Mouse (Mus musculus) left cerebral cortex, postnatal 14 days (tissue): ENCODE measurements at regions not wholly inside any gene's neighbourhood (a gene's known extent, or its start where the extent isn't known, plus 50 kb on each side); places are given as distances from the start of the nearest gene placed in this dataset.
"Not testable (repeated sequence)": the region's sequence is repeated elsewhere in the genome, so short reads cannot be mapped to it uniquely, and the experiment has no call there.

Source experiments
- DNase-seq, 2 experiments: peaks; one replicate each; pipeline ENCODE4 v3.0.0; 2021 to 2022; ENCODE audit warnings: low spot score in 2 of 2, mixed read lengths in 1 of 2
- intact Hi-C: fragments of 180-260 bp; cut with DNase I; formaldehyde crosslinking; loops from one replicate; pipeline ENCODE4 v1.15.1; 2025

DNA sequence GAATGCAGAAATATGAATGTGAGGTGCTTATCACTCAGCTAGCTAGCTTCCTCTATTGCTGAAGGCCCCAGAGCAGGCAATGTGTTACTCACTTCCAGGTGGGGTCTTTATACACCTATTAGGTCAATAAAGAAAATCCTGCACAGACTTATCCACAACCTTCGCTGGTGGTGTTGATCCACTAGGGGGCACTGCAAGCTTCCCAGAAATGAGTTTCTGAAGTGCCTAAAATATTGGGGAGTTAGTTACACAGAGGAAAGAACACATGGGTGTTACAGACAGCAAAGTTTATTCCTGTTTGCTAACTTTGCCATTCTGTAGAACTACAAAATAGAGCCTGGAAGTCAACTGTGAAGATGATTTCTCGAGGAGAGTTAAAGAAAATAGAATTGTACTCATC lies 836.9 kb downstream of the Dad1 start:
- DNase-seq, intact Hi-C loops: not testable (repeated sequence)

DNA sequence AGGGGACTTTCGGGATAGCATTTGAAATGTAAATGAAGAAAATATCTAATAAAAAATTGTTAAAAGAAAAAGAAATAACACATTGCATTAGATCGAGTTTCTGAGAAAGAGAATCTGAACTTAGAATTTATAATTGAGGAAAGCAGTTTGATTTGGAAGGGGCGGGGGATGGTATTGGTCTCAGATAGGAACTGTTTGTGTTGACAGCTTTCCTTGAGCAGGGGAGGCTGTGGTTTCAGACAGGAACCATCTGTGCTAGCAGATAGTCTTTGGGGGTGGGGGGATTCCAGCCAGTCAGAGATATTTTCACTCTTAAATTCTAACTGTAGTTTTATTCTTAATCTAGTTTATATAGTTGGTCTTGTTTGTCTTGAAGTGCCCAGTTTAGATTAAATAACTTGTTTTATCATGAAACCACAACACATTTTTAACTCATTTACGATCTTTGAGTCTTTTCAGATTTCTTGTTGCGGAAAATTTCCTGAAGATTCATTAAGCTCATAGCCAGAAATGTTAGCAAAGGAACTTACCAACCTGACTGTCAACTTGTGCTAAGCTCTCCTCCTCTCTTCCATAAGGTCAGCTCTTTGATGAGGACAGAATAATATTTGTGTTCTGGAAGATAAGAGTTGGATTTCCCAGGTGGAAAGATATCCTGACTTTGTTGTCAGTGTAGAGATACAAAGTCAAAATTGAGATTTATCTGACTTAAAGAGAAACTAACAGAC lies 846.2 kb downstream of the Dad1 start:
- intact Hi-C loops, DNase-seq: not testable (repeated sequence)

DNA sequence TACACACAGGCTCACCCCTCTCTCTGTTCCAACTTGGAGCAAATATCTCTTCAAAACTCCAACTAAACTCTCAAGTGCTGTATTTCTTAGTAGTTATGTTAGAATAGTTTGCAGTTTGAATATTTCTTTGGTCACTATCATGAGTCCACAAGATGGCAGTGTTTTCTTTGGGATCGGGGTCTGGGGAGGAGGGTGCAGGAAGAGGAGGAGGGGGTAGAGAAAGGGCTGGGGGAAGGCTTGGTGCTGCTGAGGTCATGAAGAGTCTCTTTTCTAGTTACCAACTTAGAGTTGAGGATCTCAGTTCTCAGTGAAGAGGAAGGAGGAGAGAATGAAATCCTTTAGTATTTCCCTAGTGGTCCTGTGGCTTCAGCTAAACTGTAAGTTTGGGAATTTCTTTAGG lies 863.6 kb downstream of the Dad1 start:
- DNase-seq, intact Hi-C loops: not testable (repeated sequence)

DNA sequence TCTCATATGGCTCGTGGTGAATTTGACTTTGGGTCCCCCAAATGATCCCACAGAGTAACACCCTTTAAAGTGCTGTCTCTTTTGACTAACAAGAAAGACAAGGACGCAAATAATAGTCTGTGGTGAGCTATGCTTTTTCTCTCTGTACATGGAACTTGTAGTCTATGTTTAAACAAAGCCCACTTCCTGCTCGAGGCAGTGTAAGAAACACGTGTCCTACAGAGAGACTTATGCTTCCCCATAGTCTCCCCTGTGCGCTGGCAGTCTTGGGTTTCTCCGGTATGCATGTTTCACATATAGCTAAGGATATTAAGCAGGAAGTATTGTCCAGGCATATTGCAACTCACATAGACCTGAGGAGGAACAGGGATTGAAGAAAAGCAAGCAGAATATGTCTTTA lies 879.0 kb upstream of the Olfr1507 start:
- DNase-seq, intact Hi-C loops: not testable (repeated sequence)

DNA sequence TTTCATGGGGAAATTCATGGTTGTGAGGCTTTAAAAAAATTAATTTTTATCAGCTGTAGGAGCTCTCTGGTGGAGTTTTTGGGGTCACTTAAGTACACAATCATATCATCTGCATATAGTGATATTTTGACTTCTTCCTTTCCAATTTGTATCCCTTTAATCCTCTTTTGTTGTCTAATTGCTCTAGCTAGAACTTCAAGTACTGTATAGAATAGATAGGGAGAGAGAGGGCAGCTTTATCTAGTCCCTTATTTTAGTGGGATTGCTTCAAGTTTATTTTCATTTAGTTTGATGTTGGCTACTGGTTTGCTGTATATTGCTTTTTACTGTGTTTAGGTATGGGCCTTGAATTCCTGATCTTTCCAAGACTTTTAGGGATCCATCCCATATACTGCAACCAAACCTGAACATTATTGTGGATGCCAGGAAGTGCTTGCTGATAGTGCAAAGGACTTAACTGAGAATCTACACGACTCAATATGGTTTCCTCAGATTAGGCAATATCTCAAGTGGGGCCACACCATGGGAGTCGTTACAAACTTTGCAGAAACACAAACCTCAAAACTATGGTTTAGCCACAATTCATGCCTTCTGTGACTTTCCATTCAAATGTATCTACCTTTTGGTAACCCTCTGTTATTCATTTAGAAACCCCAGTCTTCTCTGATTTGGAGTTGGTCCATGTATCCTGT lies 878.4 kb upstream of the Olfr1507 start:
- not testable (repeated sequence) for DNase-seq

DNA sequence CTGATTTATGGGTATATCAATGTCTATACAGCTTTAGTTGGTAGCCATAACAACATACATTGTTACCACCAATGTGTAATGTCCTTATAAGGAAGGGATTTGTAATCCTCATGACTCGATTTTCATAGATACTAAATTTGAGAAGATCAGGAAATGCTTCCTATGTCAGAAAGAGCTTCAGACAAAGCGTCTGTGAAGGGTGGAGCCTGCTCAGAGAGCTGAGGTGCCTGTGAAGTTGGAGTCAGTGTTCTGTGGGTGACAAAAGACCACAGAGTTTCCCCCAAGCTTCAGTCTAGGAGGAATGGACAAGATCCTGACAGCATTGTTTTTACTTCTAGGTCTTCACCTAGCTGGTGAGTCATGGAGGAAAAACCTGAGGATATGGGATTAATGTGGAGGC lies 874.2 kb upstream of the Olfr1507 start:
- DNase-seq: no peak
- intact Hi-C loops: no loop called here

More for the DNA sequence above, 878.4 kb upstream of the Olfr1507 start:
- intact Hi-C loops: not testable (repeated sequence)

DNA sequence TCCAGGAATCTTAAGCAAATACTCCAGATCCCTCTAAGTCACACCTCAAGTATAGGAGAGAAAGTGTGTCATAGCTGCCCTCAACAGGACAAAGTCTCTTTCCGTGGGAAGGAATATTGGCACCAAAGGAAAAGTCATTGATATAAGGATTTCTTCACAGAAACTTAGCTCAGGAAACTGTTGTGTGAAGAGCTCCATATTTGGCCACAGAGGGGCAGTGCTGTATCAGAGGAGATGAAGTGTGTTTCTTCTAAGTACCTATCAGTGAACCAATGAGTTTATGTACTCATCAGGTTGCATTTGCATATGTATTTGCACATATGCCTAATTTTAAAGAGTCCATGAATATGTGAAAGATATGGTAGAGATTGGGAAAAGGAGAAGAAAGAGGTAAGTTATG lies 871.9 kb upstream of the Olfr1507 start:
- intact Hi-C loops, DNase-seq: not testable (repeated sequence)

DNA sequence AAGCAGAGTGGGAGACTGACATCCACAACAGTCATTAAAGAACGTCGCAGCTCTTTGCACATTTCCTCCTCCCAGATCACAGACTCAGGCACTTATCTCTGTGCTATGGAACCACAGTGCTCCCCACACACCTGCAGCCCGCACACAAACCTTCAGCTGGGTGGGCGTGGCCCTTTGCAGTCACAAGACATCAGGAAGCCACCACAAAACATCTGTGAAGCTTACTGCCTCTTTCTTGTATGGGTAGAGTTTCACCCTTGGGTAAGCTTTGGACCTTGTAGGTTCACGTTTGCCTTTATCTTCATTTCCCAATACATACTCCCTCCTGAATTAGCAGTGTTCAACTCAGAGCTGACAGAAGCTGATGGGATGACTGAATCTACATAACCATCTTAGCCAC lies 868.4 kb upstream of the Olfr1507 start:
- DNase-seq: not testable (repeated sequence)

DNA sequence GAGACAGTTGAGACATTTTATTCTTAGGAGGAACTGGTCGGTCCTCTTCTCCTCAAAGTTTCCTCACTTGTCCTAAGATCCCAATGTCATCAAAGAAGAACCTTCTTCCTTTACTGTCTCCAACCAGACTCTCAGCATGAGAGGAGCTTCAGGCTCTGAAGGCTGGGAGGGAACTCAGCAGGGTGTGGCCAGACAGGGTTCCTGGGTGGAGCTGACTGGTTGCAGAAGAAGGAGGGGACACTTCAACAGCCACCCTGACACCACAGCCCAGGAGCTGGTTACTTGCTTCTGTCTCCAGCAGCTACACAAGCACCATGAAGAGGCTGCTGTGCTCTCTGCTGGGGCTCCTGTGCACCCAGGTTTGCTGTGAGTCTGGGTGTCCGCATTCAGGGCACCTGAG lies 866.5 kb upstream of the Olfr1507 start:
- intact Hi-C loops, DNase-seq: not testable (repeated sequence)

More for the DNA sequence above, 868.4 kb upstream of the Olfr1507 start:
- intact Hi-C loops: not testable (repeated sequence)

DNA sequence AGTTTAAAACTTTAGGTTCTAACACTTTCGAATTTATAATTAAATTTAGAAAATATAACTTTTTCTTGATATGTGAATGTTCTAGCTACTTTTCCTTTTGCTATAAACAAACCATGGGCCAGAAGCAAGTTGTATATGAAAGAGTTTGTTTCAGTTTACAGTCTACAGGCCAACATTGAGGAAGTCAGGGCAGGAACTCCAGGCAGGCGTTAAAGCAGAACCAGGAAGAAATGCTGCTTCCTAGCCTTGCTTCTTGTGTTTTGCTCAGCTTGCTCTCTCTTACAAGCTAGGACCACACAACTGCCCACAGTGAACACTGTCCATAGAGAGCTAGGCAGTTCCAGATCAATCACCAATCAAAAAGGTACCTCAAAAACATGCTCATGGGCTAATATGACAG lies 861.9 kb upstream of the Olfr1507 start:
- intact Hi-C loops, DNase-seq: not testable (repeated sequence)

DNA sequence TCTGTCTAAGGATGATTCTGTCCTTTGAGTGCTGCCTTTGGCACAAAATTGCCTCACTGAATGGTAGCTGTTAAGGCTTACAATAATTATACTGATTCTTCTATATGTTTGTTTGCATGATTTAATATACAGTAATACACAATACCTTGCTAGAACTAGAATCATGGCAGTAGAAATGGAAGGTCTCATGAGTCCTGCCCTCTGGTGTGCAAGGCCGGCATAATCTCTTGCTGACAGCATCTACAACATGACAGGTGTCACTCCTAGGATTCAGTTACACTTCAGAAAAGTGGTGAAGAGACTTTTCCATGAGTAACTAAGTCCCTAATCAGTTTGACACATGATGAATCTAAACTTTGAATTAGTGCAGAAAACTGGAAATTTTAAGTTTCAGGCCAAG lies 861.2 kb upstream of the Olfr1507 start:
- intact Hi-C loops, DNase-seq: not testable (repeated sequence)

DNA sequence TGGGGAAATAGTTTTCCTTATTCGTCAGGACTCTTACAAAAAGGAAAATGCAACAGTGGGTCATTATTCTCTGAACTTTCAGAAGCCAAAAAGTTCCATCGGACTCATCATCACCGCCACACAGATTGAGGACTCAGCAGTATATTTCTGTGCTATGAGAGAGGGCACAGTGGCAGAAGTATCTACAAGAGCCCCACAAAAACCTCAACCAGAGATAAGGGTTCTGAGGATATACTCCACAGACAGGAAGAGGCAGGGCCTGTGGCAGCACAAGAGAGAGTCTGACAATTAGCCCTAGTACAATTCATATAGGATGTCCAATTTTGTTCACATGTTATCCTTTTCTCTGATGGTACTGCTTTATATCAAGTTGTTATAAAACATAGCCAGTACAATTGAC lies 855.9 kb upstream of the Olfr1507 start:
- intact Hi-C loops, DNase-seq: not testable (repeated sequence)

DNA sequence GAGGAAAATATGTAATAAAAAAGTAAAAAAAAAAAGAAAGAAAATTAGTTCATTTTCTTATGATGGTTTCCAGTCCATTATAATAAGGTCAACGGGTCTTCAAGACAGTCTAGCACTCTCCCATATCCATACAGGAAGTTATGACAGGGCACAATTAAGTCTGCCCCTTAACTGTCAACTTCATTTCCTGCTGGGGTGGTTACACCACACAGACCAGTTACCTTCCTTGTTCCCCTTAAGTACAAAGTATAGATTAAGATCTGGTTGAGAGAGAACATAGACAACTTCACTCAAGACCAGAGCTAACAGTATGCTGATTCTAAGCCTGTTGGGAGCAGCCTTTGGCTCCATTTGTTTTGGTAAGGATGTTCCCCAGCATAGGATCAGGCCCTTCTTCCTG lies 855.2 kb upstream of the Olfr1507 start:
- DNase-seq, intact Hi-C loops: not testable (repeated sequence)

DNA sequence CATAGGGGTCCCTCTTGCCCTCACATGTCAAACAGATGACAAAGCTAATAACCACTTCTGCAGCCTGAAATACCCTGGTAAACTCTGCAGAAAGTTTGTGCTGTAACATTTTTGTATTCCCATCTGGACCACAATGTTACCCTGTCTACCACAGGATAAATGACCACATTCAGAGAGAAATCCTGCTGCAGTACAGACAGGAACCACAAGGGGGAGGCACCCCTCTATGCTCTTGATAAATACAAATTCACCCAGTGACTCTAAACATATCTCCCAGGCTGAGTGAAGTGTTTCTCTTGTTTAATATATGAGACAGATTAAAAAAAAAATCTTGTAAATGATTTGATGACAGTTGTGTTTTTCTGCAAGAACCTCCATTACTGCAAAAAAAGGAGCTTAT lies 853.6 kb upstream of the Olfr1507 start:
- intact Hi-C loops: not testable (repeated sequence)
- peak in 1 of 2 experiments; percentile 5 for DNase-seq

DNA sequence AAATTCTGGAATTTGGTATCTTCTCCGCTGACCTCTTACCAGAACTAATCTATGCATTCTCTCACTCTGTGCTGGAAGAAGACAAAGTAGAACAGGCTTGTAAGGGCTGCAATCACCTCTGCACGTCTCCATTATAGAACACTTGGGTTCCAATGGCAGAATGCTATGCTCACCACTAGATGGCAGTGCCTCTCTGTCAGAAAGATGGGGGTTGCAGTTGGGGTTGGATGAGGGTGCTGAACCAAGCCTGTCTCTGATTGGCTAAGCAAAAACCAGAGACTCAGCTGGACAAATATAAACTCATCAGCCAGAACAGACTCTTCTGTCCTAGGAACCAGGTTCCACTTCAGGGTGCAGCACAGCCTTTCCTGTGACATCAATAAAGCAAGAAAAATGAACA lies 850.0 kb upstream of the Olfr1507 start:
- intact Hi-C loops, DNase-seq: not testable (repeated sequence)

DNA sequence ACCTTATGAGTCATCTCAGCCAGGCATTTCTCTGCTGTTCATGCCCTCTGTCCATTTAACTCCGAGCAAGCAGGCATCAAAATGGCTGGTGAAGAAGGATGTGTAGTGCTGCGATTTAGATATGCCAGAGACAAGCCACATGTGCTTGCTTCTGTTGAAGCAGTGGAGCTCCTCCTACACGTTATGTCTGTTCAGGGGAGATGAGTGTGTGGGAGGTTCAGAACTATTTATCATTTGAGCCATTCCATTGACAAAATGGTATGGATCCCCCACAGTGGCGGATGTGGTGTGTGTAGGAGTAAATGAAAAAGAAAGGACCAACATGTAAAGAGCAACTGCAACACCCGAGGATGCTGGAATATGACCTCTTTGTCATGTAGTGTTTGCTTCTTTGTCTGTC lies 848.3 kb upstream of the Olfr1507 start:
- intact Hi-C loops, DNase-seq: not testable (repeated sequence)

DNA sequence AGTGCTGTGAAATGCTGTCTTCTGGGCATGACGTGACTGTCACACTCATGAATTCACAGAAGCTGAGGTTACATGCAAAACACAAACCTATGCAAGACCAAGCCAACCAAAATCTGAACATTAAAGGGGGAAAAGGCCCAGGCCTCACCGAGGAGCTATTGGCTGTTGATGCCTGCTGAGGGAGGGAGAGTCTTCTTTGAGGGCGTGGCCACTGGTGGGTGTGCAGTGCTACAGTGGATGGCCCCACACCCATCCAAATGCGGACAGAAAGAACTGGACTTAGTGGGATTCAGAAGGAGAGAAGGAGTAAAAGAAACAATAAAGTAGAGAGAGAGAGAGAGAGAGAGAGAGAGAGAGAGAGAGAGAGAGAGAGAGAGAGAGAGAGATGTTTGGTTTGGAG lies 843.6 kb upstream of the Olfr1507 start:
- intact Hi-C loops, DNase-seq: not testable (repeated sequence)

DNA sequence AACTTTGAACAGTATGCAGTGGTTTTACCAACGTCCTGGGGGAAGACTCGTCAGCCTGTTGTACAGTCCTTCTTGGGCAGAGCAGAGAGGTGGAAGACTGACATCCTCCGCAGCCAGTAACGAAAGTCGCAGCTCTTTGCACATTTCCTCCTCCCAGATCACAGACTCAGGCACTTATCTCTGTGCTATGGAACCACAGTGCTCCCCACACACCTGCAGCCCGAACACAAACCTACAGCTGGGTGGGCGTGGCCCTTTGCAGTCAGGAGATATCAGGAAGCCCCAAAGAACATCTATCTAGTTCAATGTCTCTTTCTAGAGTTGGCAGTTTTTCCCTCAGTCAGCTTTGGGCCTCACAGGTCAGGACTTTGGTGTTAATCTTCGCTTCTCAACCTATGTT lies 841.9 kb upstream of the Olfr1507 start:
- DNase-seq, intact Hi-C loops: not testable (repeated sequence)

DNA sequence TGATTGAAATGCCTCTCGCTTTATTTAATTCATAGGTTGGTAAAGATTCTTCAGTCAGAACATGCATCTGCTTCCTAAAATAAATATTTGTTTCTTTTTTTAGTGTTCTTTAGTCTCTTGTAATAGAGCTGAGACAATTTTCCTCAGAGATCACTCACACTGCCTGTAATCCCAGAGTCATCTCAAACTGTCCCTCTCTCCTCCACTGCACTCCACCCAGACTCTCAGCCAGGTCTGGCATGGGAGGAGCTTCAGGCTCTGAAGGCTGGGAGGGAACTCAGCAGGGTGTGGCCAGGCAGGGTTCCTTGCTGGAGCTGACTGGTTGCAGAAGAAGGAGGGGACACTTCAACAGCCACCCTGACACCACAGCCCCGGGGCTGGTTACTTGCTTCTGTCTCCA lies 841.2 kb upstream of the Olfr1507 start:
- intact Hi-C loops, DNase-seq: not testable (repeated sequence)

DNA sequence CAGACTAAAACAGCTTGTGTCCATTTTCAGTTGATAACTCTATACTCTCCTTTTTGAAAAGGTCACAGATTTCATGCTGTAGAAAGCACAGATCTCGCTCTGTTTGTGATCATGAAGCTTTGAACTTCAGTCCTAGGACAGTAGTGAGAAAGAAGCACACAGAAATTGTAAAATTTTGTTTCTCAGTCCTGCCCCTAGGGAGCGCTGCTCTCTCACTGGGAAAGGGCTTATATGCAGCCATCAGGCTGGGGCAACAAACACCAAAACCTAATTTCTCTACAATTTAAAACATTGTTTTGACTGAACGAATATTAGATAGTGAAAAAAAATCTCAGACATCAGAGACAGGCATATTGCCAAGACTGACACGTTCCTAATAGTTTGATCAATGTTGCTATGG lies 838.9 kb upstream of the Olfr1507 start:
- intact Hi-C loops, DNase-seq: not testable (repeated sequence)

DNA sequence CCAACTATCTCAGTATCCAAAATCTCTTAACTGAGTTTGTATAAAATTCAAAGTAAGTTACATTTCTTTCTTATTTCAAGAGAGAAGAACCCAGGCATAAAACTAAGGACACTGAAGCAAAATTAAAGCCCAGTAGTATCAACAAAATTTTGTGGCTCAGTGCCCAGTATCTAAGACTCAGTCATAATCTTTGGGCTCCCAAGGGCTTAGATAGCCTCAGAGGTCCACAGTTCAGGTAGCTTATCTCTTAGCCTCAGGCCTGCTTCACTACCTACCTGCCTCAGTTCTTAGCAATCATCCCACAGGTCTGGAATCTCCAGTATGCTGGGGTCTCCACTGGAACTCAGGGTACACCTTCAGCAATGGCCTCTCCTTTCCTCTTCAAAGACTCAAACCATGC lies 835.6 kb upstream of the Olfr1507 start:
- intact Hi-C loops, DNase-seq: not testable (repeated sequence)
